Mouse (Mus musculus) cerebellum, postnatal 14 days (tissue): ENCODE results near the gene Lcn10.
"Not testable (repeated sequence)": the region's sequence is repeated elsewhere in the genome, so short reads cannot be mapped to it uniquely, and the experiment has no call there.

Experiments
- DNase-seq, 2 experiments: peaks; one replicate each; pipeline ENCODE4 v3.0.0; 2021; ENCODE audit warnings: mixed read lengths in 2 of 2

Lcn10 gene

DNA sequence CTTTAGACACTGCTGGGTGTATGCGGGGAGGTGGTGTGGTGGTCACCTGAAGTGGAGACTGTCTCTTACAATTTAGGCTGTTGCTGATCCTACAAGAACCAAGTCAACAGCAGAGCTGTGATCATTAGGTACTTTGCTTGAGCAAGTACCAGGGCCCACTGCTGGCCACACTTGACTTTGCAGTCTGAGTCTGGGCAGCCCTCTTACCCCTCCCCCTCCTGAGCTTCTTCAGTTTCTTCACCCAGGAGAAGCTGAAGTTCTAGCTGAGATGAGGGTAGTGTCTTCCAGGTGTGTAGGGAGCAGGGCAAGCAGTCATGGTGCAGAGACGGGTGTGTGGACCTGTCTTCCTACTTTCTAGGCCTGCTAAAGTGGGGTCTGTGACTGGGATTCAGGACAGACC is 25.6 kb downstream of the Lcn10 start:
- peak; percentile 56 to 74 for DNase-seq

DNA sequence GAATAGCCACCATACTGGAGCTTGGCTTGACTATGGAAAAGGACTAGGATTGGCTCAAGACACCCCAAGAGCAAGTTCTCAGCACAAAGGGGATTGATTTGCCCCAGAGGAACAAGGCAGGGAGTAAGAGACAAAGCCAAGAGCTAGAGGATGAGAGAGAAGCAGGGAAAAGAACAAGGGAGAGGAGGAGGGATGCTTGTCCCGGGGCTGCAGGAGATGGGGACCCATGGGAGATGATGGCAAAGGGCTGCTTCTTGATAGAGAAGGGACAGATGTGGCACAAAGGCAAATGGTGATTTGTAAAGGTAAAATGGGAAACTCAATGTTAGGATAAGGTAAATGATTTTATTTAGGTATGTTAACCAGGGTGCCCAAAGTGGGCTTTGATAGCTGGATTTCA is 26.5 kb downstream of the Lcn10 start:
- DNase-seq, result not testable (repeated sequence)

DNA sequence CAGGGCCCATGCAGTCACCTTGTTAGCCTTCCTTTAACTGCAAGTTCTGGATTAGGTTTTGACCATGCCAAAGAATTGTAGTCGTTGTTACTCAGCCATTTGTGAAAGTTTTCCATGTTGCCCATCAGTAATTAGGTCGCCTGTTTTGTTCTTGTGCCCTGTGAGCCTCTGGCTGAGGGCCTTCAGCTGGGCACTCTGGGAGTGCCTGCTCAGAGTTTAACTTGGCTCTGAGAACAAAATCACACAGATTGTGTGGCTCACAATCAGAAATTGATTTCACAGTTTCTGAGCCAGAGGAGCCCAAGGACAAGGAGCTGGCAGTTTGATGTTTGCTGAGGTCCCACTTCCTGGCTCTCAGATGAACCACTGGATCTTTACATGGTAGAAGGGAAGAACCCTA is 27.3 kb downstream of the Lcn10 start:
- DNase-seq, result not testable (repeated sequence)

DNA sequence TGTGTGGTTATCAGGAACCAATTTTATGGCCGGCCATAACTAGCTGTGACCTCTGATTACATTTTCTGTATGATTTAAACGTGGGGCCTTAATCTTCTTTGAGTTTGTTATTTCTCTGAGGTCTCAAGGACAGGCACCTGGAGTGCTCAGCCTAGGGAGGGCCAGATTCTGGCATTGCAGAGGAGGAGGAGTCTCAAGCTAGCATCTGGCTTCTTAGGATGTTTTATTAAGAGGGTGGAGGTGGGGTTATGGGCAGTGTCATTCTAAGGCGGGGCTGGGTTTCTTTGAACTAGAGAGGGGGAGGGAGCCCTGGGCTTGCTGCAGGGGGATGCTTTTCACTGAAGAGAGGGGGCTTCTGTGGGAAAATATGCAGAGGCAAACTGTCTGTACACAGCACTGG is 29.1 kb downstream of the Lcn10 start:
- DNase-seq, result not testable (repeated sequence)

DNA sequence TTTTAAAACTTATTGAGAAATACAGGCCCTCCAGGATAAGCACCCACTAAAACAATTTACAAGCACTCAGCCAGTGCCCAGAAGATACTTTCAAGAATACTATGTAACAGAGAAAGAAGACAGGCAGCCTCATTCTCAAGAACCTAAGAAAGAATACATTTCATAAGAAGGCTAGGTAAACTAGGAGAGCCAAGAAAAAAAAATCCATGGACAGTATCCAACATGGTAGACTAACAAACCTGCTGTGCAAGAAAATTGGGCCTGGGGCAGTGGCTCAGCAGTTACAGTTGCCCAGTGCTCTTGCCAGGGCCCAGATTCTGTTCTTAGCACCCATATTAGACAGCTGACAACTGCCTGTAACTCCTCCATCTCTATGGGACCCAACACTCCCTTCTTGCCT is 34.7 kb downstream of the Lcn10 start:
- no peak for DNase-seq

DNA sequence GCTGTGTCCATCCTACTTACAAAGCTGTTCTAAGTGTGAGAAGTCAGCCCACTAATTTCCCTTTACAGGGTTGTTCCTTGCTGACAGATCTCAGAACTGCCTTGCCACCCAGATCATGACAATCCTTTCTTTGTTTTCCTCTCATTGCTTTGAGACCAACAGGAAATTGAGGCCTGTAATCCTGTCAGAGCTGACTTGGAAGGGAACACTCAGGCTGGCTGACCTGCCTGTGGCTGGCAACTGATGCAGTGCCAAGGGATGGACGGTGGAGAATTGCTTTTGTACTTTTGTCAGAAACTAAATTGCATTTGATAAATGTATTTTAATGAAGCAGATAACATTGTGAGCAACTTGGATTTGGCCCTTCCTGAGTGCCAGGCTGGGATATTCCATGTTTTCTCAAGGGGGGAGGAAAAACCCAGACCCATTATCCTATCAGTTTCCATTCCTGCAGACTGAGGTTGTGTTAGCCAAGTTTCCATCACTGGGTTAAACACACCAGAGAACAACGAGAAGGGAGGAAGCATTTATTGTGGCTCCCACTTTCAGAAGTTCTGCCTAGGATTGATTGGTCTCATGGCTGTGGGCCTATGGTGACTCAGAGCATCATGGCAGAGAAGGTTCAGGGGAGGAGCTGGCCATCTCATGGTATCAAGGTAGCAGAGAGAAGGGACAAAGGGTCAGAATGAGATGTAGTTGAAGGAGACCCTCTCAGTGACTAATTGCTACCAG is 50.8 kb downstream of the Lcn10 start:
- no peak for DNase-seq
